Mouse (Mus musculus): ENCODE measurements around the gene Snai3.

DNA sequence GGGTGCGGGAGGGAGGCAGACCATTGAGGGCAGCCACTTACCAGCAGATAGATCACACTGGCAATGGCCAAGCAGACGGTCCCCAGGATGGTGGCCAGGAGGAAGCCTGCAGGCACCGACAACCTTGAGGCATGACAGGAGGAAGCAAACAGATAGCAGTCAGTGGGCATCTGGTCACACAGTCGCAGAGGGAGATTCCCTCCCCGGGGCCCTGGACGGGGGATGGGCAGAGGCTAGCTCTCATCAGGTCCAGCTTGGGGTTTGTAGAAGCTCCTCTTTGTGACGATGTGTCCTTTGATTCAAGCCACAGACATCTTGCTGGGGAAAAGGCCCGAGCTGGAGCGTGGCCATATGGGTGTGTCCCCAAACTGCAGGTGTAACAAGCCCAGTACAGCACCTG lies 34.4 kb downstream of the Snai3 start:
- TF ChIP-seq EP300 (IDR thresholded peaks at IDR 0.05) (no peak), CTCF (IDR thresholded peaks at IDR 0.05) (no peak)
